Mouse (Mus musculus) spleen, embryonic (tissue): ENCODE data around the gene Efcab12.

Experiments used
- CTCF ChIA-PET: fragments of 350-600 bp; sonication (Branson Sonifier 250); formaldehyde crosslinking; loops from one replicate; lab custom pipeline; 2022; lab: Charles Lee

The Efcab12 gene

DNA sequence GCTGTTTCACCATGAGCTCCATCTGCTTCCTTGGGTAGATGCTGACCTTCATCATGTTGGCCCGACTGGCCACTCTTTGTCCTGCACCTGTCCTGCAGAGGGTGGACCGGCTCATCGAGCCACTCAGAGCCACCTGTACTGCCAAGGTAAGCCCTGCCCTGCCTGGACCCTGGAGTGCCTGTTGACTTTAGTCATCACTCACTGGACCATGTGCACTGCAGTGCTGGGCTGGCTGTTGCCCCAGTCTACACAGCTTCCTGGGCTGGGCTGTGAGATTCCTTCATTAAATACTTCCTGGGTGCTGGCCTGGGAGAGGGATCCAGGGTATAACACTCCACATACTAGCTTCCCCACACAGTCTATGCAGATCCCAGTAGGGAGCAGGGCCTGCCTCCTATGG, 36.4 kb downstream of the Efcab12 start:
- CTCF ChIA-PET = no interaction called here

GRCm38 (mm10) chr6:115792691-115793215, 45.5 kb downstream of the Efcab12 start:
- CTCF ChIA-PET = no interaction called here

DNA sequence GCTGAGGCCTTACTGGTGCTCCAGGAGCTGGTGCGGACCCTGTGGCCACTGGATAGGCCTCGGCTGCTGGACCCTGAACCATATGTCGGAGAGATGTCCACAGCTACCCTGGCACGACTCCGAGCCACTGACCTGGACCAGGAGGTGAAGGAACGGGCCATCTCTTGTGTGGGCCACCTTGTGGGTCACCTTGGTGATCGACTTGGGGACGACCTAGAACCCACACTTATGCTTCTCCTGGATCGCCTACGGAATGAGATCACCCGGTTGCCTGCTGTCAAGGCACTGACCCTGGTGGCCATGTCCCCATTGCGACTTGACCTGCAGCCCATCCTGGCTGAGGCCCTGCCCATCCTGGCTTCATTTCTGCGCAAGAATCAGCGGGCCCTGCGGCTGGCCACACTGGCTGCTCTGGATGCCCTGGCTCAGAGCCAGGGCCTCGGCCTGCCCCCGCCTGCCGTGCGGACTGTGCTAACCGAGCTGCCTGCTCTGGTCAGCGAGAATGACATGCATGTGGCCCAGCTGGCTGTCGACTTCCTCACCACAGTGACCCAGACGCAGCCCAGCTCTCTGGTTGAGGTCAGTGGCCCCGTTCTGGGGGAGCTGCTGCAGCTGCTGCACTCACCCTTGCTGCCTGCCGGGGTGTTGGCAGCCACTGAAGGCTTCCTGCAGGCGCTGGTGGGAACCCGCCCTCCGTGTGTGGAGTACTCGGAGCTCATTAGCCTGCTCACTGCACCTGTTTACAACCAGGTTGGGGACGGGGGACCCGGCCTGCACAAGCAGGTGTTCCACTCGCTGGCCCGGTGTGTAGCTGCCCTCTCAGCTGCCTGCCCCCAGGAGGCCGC, 46.1 kb downstream of the Efcab12 start:
- CTCF ChIA-PET = no interaction called here

DNA sequence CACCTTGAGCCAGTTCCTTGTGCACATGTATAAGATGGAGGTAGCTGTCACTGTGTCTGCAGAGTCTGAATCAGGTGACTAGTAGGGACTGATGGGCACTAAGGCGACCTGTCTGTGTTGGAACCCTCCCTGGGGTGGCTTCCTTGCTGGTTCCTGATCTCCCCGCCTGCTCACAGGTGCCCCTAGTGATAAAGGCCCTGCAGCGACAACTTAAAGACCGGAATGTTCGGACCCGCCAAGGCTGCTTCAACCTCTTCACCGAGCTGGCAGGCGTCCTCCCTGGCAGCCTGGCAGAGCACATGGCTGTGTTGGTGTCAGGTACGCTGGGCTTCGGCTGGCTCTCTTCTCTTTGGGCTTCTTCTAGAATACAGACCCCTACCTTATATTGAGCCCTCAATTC, 47.2 kb downstream of the Efcab12 start:
- CTCF ChIA-PET = no interaction called here

DNA sequence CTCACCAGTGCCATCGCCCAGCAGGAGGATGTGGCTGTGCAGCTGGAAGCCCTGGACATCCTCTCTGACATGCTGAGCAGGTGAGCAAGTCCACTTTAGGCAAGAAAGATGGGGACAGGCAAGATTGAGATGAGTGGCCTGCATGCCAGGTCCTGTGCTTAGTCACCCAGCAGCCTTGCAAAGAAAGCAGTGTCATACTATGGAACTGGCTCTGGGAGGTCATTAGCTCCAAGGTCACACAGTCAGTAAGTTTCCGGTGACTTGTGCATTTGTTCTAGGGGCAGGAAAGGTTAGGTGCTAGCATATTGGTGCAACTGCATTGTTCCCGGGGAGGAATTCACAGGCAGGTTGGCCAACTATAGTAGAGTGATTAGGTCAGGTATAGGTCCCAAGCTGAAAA, 55.4 kb downstream of the Efcab12 start:
- CTCF ChIA-PET = no interaction called here

- CTCF ChIA-PET = no interaction called here
Observed at GRCm38 (mm10) chr6:115776363-115776762, 61.8 kb downstream of the Efcab12 start.

DNA sequence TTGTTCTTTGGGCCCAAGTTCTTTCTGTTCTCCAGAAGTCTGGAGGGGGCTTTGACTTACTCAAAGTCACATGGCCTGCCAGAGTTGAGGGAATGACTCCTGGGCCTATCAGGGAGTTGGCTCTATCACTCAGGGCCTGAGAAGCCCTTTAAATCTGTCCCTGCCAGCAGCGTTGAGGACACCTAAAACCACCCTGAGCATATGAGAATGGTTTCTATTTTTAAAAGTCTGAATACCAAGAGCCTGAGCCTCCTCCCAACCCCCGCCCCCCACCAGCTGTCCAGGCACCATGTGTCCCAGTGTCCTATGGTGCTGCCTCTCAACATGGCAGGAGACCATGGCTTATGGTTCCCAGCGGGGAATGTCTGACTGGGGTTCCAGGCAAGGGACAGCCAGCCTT, 62.4 kb downstream of the Efcab12 start:
- CTCF ChIA-PET = no interaction called here

- CTCF ChIA-PET = no interaction called here
Observed at GRCm38 (mm10) chr6:115774501-115774921, 63.7 kb downstream of the Efcab12 start, which contains the start of gene Cand2. Gene Cand2 (plus strand): TSS chr6:115774538.

DNA sequence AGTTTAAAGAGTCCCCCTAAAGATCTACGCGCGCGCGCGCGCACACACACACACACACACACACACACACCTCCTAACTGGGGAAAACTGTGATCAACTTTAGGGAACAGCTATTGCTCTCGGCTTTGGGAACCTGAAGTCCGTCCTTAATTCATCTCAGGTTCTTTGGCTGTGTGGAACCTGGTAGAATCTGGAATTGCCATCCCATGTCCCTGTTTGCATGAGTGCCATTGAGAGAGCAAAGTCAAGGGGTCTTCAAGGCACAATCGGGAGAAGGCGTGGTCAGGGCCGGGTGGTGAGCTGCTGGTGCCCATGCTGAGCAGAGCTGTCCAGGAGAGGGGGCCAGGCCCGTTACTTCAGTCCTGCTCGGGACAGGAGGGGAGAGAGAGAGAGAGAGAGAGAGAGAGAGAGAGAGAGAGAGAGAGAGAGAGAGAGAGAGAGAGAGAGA, 64.2 kb downstream of the Efcab12 start:
- CTCF ChIA-PET = interaction anchor here (0.7 kb wide), 1 partner anchor 65 kb away, joined by 3 read pairs; no protein-coding TSS in a partner anchor

DNA sequence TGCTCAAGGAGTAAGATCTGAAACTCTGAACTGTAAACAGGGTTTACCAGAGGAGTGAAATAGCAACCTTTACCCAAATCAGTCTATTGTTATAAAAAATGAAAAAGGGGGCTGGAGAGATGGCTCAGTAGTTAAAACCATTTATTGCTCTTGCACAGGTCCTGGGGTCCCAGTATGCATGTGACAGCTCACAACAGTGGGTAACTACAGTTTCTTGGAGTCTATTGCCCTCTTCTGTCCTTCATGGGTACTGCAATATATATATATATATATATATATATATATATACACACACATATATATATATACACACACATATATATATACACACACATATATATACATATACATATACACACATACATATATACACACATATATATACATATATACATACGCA, 65.6 kb downstream of the Efcab12 start:
- CTCF ChIA-PET = no interaction called here

DNA sequence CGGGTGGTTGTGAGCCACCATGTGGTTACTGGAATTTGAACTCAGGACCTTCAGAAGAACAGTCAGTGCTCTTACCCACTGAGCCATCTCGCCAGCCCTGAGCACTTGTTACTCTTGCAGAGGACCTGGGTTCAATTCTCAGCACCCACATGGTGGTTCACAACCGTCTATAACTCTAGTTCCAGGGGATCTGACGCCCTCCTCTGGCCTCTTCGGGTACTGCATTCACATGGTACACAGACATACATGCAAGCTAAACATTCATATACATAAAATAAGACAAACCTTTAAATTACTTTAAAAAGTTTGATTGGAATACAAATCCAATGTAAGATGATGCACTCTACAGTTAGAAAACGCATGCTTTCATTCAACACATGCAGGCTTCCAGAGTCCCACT, 66.0 kb downstream of the Efcab12 start:
- CTCF ChIA-PET = interaction anchor here (0.6 kb wide), 1 partner anchor 11 kb away, joined by 4 read pairs; no protein-coding TSS in a partner anchor

GRCm38 (mm10) chr6:115770852-115771251, 67.4 kb downstream of the Efcab12 start:
- CTCF ChIA-PET = interaction anchor here (0.6 kb wide), 2 partner anchors 35 to 156 kb away, joined by 3 read pairs; no protein-coding TSS in a partner anchor

DNA sequence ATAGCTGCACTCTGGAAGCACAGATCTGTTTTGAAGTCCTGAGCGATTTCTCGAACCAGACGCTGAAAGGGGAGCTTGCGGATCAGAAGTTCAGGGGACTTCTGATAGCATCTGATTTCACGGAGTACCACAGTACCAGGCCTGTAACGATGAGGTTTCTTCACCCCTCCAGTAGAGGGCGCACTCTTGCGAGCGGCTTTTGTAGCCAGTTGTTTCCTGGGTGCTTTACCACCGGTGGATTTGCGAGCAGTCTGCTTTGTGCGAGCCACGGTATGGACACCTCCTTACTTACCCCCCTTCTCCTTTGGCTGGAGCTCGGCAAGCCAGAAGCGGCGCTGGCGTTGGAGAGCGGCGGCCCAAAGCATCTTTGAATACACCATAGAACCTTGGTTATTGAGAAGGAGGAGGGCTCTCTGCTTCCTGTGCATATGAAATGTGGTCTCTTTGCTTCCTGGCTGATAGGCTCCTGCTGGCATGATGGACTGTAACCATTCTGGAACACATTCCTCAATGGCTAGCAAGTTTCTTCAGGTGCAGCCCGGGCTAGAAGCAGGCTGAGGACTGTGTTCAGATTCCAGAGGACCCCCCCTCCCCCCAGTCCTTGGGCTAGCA, 68.0 kb downstream of the Efcab12 start:
- CTCF ChIA-PET = interaction anchor here (0.6 kb wide), 2 partner anchors 35 to 157 kb away, joined by 3 read pairs; no protein-coding TSS in a partner anchor

GRCm38 (mm10) chr6:115768207-115768606, 70.0 kb downstream of the Efcab12 start:
- CTCF ChIA-PET = interaction anchor here (0.7 to 0.9 kb wide), 2 partner anchors 161 to 872 kb away, joined by 3 read pairs; no protein-coding TSS in a partner anchor

DNA sequence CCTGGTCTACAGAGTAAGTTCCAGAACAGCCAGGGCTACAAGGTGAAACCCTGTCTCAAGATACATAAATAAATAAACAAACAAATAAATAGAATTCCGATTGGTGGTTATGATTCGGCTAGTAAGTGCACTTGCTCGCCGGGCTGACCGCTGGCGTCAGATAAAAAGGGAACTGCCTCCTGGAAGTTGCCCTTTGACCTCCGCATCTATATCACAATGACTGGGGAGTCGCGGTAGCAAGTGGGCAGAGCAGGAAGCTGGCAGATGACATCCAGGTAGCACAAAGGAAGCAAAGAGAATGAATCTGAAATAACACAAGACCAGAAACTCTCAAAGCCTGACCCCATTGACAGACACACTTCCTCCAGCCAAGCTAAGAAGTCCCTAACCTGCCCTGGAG, 70.9 kb downstream of the Efcab12 start:
- CTCF ChIA-PET = no interaction called here

GRCm38 (mm10) chr6:115764179-115764578, 74.0 kb downstream of the Efcab12 start:
- CTCF ChIA-PET = no interaction called here

- CTCF ChIA-PET = no interaction called here
Observed at GRCm38 (mm10) chr6:115761995-115762756, 76.0 kb downstream of the Efcab12 start, which contains the start of gene Tmem40. Gene Tmem40 (minus strand): TSS chr6:115762410.

DNA sequence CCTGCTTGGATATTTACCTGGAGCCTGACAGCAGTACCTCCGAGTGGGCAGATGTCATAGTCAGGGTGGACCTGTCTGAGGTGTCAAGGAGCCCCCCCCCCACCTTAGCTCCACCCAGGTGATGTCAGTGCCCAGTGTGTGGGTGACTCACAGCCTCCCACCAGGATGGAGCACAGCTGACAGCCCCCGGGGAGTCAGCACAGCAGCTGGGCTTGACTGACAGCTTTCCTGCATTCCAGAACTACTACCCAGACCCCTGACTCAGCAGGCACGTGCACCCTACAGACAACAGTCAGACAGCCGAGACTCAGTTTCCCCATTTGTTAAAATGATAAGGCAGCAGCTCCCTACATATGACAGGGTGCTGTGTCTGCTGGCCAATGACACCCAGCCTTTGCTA, 77.2 kb downstream of the Efcab12 start:
- CTCF ChIA-PET = interaction anchor here (0.7 kb wide), 2 partner anchors 11 to 863 kb away, joined by 4 to 15 read pairs; no protein-coding TSS in a partner anchor
